Comparison of ENCODE assay signal across 15 mouse cellular contexts in genomic region chr12:98703961-98704360, GRCm38 (mm10).
"Had no signal": no experiment of that assay in that cellular context is flagged by ENCODE, and none has a peak within 500 bp of the region (broad histone marks: within the 10 kb centered on the region; RNA-seq: fewer than 3 reads in every experiment).

No protein-coding gene starts in this region.

- H3K9ac ChIP-seq: liver, embryonic 15.5 days; lung, embryonic 14.5 days; neural tube, embryonic 13.5 days had no signal

- ATAC-seq: midbrain, embryonic 16.5 days had no signal

- H3K9me3 ChIP-seq: limb, embryonic 10.5 days; liver, embryonic 15.5 days; midbrain, embryonic 10.5 days; neural tube, embryonic 13.5 days had no signal

- H3K36me3 ChIP-seq: liver, embryonic 15.5 days had no signal

- DNase-seq: kidney, adult 8-10 months; kidney, postnatal 36 days; lung, embryonic 14.5 days; lung, postnatal 10 days; lung, postnatal 4 days; right cerebral cortex, postnatal 14 days; thymus, postnatal 36 days had no signal

- H3K27me3 ChIP-seq: liver, embryonic 15.5 days; neural tube, embryonic 13.5 days had no signal

- H3K4me3 ChIP-seq: left cerebral cortex, adult 2 months; limb, embryonic 10.5 days; liver, embryonic 15.5 days; midbrain, embryonic 10.5 days; neural tube, embryonic 13.5 days had no signal

- H3K4me2 ChIP-seq: liver, embryonic 11.5 days; liver, embryonic 15.5 days; lung, embryonic 14.5 days; neural tube, embryonic 13.5 days had no signal

- H3K27ac ChIP-seq: kidney, postnatal 0 days; left cerebral cortex, adult 2 months; limb, embryonic 10.5 days; liver, embryonic 15.5 days; midbrain, embryonic 10.5 days; neural tube, embryonic 13.5 days had no signal

- H3K4me1 ChIP-seq: limb, embryonic 10.5 days; liver, embryonic 15.5 days; midbrain, embryonic 10.5 days; neural tube, embryonic 13.5 days had no signal
